Mouse (Mus musculus) megakaryocyte, embryonic 14.5 days (primary cell): Measurements from ENCODE around the gene Ppcdc. TPM values are rescaled to one million over a fixed set of nuclear protein-coding genes. Genes with fewer than 3 reads are reported as not detected.

ENCODE experiments used
- H3K27me3 ChIP-seq: replicated peaks from 2 replicates; pipeline ENCODE3; 2012; ENCODE audit warnings: inconsistent platforms
- H3K36me3 ChIP-seq: replicated peaks from 2 replicates; pipeline ENCODE3; 2012; ENCODE audit warnings: low read length, inconsistent platforms, mixed read lengths
- H3K4me1 ChIP-seq: 2 replicates; pipeline ENCODE4 v1.6.1; 2012; ENCODE audit warnings: inconsistent platforms
- H3K4me3 ChIP-seq: replicated peaks from 2 replicates; pipeline ENCODE3; 2012; ENCODE audit warnings: moderate library complexity, mild to moderate bottlenecking, inconsistent platforms
- H3K9me3 ChIP-seq: 2 replicates; pipeline ENCODE4 v1.6.1; 2012; ENCODE audit warnings: inconsistent platforms
- FLI1 ChIP-seq: IDR thresholded peaks from 2 replicates; pipeline ENCODE4 v1.6.1; 2012; ENCODE audit warnings: low read length, inconsistent platforms, mixed read lengths
- GATA1 ChIP-seq: IDR thresholded peaks from 3 replicates; pipeline ENCODE4 v1.6.1; 2012; ENCODE audit warnings: mixed read lengths, low read length, inconsistent platforms, borderline replicate concordance
- polyA plus RNA-seq: library from polyadenylated mRNA; stranded (reverse); fragments of >175 nt; gene quantifications from 2 replicates; pipeline ENCODE4 v1.2.3, GENCODE M21; 2012; ENCODE audit warnings: low replicate concordance; ENCODE audit not compliant: insufficient read depth

Gene Ppcdc
- polyA plus RNA-seq, result 20.9 and 74.6 TPM in 2 replicates

GRCm38 (mm10) chr9:57439522-57440295 lies at the start of gene Ppcdc:
TSS of gene Ppcdc (minus strand) at chr9:57440124.
- TF ChIP-seq GATA1 (no peak), FLI1 (peak; percentile 62; the same call in 1 of the 2 replicates)
- peaks cover 1% of the 10 kb centered on the region for H3K27me3 ChIP-seq
- H3K36me3 ChIP-seq, result peaks cover 73% of the 10 kb centered on the region
- H3K9me3 ChIP-seq, result no peaks in the 10 kb centered on the region
- peaks cover 66% of the 10 kb centered on the region for H3K4me1 ChIP-seq
- peak within 1 kb of the TSS; percentile 94 for H3K4me3 ChIP-seq

- H3K4me1 ChIP-seq, result peaks cover 5% of the 10 kb centered on the region
- peaks cover 24% of the 10 kb centered on the region for H3K9me3 ChIP-seq
- peaks cover 54% of the 10 kb centered on the region for H3K27me3 ChIP-seq
- TF ChIP-seq GATA1 (no peak), FLI1 (no peak)
- H3K4me3 ChIP-seq, result no peak overlapping the region
- no peaks in the 10 kb centered on the region for H3K36me3 ChIP-seq
Observed at GRCm38 (mm10) chr9:57487807-57488206, 47.9 kb upstream of the Ppcdc start.

- H3K9me3 ChIP-seq, result peaks cover 12% of the 10 kb centered on the region
- no peaks in the 10 kb centered on the region for H3K36me3 ChIP-seq
- no peak for TF ChIP-seq GATA1
- TF ChIP-seq FLI1, result no peak
- H3K4me3 ChIP-seq, result no peak overlapping the region
- H3K4me1 ChIP-seq, result peaks cover 5% of the 10 kb centered on the region
- H3K27me3 ChIP-seq, result peaks cover 45% of the 10 kb centered on the region
Observed at GRCm38 (mm10) chr9:57485774-57486173, 45.9 kb upstream of the Ppcdc start.

GRCm38 (mm10) chr9:57468914-57469313 lies 29.0 kb upstream of the Ppcdc start:
- Histone ChIP-seq H3K4me1 (peaks cover 72% of the 10 kb centered on the region), H3K9me3 (peaks cover 3% of the 10 kb centered on the region; the same call in 1 of the 2 replicates), H3K36me3 (peaks cover 10% of the 10 kb centered on the region), H3K4me3 (peak overlapping the region; percentile 5), H3K27me3 (peaks cover 22% of the 10 kb centered on the region)
- TF ChIP-seq FLI1 (no peak), GATA1 (no peak)

GRCm38 (mm10) chr9:57467896-57468549 lies 28.1 kb upstream of the Ppcdc start, which contains the start of gene Scamp5:
TSS of gene Scamp5 (minus strand) at chr9:57468060.
- Histone ChIP-seq H3K4me1 (peaks cover 75% of the 10 kb centered on the region), H3K4me3 (peak within 1 kb of the TSS; percentile 93), H3K9me3 (peaks cover 3% of the 10 kb centered on the region; the same call in 1 of the 2 replicates), H3K36me3 (peaks cover 18% of the 10 kb centered on the region), H3K27me3 (peaks cover 23% of the 10 kb centered on the region)
- no peak for TF ChIP-seq GATA1
- TF ChIP-seq FLI1, result no peak

GRCm38 (mm10) chr9:57467271-57467771 lies 27.4 kb upstream of the Ppcdc start:
- Histone ChIP-seq H3K9me3 (no peaks in the 10 kb centered on the region), H3K36me3 (peaks cover 22% of the 10 kb centered on the region), H3K4me1 (peaks cover 77% of the 10 kb centered on the region), H3K27me3 (peaks cover 23% of the 10 kb centered on the region), H3K4me3 (peak overlapping the region; percentile 93)
- TF ChIP-seq FLI1 (no peak), GATA1 (no peak)

GRCm38 (mm10) chr9:57466101-57466500 lies 26.2 kb upstream of the Ppcdc start:
- Histone ChIP-seq H3K4me1 (peaks cover 74% of the 10 kb centered on the region), H3K27me3 (peaks cover 21% of the 10 kb centered on the region), H3K9me3 (no peaks in the 10 kb centered on the region), H3K4me3 (peak overlapping the region; percentile 93), H3K36me3 (peaks cover 27% of the 10 kb centered on the region)
- no peak for TF ChIP-seq GATA1

- TF ChIP-seq FLI1 (no peak), GATA1 (no peak)
- peaks cover 6% of the 10 kb centered on the region for H3K9me3 ChIP-seq
- peaks cover 13% of the 10 kb centered on the region for H3K27me3 ChIP-seq
- H3K36me3 ChIP-seq, result peaks cover 40% of the 10 kb centered on the region
- H3K4me3 ChIP-seq, result no peak overlapping the region
- peaks cover 53% of the 10 kb centered on the region for H3K4me1 ChIP-seq
Observed at GRCm38 (mm10) chr9:57462866-57463265, 22.9 kb upstream of the Ppcdc start.

GRCm38 (mm10) chr9:57459707-57460106 lies 19.8 kb upstream of the Ppcdc start:
- Histone ChIP-seq H3K4me1 (peaks cover 38% of the 10 kb centered on the region), H3K36me3 (peaks cover 41% of the 10 kb centered on the region), H3K9me3 (peaks cover 6% of the 10 kb centered on the region), H3K4me3 (no peak overlapping the region), H3K27me3 (peaks cover 4% of the 10 kb centered on the region)
- TF ChIP-seq GATA1 (no peak), FLI1 (no peak)

- Histone ChIP-seq H3K4me3 (no peak overlapping the region), H3K9me3 (peaks cover 8% of the 10 kb centered on the region), H3K27me3 (peaks cover 4% of the 10 kb centered on the region), H3K4me1 (peaks cover 29% of the 10 kb centered on the region), H3K36me3 (peaks cover 61% of the 10 kb centered on the region)
- no peak for TF ChIP-seq FLI1
- no peak for TF ChIP-seq GATA1
Observed at GRCm38 (mm10) chr9:57453516-57453915, 13.6 kb upstream of the Ppcdc start.
